Mouse (Mus musculus) cerebral cortex, adult 2 months (tissue): ENCODE data around the gene Pla2g2d.

ENCODE experiments used
- WGBS: fragments of 180-500 bp; shearing (Covaris S2); methylation state at CpG from one replicate; pipeline ENCODE4 v1.1.7; 2018; 5-methylcytosine and 5-hydroxymethylcytosine counted together

Pla2g2d gene

DNA sequence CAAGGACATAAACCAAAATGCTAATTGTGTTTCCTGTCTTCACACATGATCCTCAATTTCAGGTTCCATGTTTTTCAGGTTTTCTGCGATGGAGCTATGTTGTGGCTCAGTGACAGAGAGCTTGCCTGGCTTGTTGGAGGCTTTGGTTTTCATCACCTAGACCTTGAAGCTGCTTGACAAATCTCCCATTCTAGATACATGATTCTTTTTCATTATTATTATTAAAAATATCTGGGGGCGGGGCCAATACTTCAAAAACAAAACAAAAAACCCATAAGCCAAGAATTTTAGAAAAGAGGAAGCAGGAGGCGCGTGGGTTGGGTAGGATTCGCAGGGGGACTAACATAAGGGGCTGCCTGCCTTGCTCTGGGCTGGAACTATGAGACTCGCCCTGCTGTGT, at the start of gene Pla2g2d:
Pla2g2d (plus strand) TSS at position 301 of the 400 bp plus-strand sequence.
- 78% methylated on average over 6 of the region's 6 CpGs for WGBS

DNA sequence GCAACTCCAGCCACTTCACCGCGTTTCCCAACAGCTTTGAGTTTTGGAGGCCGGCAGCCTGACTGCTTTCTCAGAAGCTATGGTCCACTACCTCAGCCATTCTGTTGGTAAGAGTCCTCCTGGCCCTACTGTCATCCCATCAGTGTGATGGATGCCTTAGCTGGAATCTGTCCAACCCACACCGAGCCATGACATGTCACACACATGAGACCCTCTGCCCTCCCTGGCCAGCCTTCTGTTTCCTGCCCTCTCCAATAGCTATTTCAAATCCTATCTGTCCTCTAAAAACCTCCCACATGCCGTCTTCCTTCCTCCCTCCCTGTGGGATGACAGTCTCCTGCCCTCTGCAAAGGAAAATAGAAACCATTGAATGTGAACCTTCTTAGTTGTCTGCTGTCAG, 49.8 kb upstream of the Pla2g2d start:
- WGBS: 57% methylated on average over 5 of the region's 5 CpGs

DNA sequence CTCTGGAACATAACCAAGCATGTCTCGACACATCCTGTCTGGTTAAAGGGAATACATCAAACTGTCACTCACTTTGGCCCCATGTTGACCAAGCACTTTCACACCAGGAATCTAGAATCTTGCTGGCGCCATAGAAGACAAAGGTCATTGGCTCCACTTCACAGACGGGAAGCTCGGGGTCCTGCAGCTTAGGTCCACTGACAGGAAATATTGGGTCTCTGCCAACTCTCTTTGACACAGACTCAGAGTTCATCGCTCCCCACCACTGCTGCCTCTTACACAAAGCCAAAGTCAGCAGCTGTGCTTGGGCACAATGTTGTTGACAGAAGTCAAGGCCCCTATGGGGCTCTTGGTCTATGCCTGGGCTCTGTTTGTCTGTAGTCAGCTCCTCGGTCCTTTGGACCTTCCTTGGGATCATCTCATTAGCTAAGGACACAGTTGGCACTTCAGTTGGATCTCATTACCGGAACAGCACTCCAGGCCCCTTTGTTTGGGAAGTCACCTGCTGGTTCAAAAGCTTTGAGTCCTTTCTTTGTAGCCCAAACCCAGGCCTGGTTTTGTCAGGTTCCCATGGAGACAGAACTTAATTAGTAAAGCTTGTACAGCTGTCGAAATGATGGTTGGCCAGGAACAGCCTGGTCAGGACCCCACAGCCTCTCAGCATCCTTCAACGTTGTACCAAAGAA, 46.4 kb upstream of the Pla2g2d start:
- 52% methylated on average over 9 of the region's 9 CpGs for WGBS

DNA sequence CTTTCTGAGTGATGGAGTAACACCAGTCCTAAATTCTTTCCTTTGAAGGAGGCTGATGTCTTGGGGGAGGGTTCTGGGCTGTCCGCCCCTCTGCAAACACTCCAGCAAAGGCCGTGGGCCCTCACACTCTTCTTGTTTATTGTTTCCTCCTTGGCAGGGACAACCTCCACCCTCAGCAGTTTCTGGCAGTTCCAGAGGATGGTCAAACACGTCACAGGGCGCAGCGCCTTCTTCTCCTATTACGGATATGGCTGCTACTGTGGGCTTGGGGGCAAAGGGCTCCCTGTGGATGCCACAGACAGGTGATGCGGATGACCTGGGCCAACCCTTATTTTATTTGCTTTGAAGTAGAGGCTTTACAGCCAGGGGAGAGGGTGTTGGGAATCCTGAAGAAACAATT, 41.4 kb upstream of the Pla2g2d start:
- WGBS: 75% methylated on average over 7 of the region's 7 CpGs

DNA sequence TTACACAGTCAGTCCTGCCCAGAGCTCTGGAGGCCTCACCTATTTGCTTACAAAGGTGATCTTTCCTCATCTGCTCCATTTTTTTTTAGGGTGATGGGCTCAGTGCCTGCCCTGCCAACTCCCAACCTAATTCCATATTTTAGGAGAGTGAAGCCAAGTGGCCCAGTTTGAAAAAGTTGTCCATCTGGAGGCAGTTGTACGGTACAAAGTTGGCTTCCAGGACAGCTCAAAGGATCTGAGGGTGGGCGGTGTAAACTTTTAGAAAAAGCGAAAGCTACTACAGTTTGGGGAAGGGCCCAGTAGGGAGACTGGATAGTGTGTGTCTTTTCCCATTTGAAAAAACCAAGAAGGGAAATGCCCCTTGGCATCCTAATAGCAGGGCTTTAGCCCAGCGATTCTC, 40.7 kb upstream of the Pla2g2d start:
- 73% methylated on average over 4 of the region's 4 CpGs for WGBS

DNA sequence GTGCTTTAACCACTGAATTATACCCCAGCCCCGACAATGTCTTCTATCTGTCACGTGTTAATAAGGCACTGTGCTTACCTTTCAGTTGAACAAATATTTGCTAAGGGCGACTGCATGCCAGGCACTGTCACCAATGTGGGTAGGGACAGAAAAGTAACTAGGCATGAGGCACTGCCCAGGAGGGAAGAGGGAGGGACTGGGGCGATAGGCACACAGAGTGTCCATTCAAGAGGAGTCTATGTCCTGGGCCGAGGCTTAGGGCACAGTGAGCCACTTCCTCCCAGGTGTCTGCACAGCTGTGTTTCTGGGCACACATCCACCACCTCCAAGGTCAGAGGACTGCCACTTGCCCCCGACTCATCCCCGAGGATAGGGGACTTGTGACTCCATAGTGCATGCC, 38.5 kb upstream of the Pla2g2d start, which contains the start of gene Ubxn10:
Ubxn10 (minus strand) TSS at position 137 of the 400 bp plus-strand sequence.
- 70% methylated on average over 7 of the region's 7 CpGs for WGBS

DNA sequence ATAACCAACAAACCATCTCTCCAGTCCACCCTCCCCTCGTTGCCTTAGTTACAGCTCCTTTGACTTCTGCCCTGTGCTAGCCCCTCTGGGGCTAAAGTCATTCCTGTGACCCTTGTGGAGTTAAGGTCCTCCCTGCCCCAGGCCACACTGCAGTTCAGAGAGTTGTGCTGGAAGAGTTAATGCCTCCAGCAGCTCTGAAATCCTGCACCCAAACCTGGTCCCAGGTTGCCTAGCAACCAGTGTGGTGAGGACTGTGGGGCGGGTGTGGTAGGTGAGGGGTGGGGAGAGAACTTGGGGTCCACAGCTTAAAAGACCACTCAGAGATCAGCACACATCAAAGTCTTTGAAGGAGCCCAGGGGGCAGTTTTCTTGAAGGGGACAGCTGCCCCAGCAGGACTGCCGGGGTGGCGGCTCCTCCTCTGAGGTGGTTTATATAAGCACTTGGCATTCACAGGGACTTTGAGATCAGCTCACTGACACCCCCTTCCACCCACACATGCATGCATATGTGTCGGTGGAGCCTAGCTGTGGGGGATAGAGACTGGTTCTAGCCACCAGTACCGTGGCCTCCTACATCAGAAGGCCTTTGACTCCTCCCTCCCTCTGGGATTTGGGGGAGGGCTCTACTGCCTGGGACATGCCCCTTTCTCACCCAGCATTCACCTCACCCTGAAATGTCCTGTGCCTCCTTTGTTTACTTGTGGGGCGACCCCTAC, 36.2 kb upstream of the Pla2g2d start:
- 40% methylated on average over 7 of the region's 7 CpGs for WGBS

DNA sequence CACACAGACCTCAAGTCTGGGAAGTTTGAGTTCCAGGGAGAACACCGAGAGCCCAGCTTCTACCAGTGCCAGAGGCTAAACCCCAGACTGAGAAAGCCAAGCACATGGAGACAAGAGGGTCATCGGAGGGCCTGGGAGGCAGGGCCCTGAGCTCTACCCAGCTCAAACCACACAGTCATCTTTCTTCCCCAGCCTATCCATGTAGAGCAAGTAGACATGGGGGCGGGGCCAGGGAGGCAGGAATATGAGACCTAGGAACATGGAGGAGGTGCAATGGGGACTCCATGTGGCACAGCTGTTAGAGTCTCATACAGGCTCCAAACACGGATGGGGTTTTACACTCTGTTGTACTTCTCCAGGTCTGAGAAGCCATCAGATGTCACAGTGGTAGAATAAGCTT, 29.7 kb upstream of the Pla2g2d start:
- WGBS: 73% methylated on average over 4 of the region's 4 CpGs

DNA sequence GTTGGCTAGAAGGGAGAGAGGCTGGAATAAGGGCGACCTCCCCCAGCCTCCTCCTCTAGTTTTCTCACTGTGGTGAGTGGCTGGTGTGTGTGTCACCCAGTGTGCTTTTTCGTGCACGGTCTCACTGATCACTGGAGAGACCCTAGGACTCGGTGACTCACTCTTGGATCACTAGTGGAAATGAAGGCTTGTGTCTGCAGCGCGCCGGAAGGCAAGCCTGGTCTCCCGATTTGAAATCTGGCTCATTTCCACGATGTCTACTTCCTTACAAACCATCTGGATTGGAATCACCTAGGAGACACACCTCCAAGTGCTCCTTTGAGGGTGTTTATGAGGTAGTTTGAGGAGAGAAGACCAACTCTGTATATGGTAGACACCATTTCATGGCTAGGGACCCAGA, 28.7 kb upstream of the Pla2g2d start:
- 54% methylated on average over 9 of the region's 9 CpGs for WGBS

DNA sequence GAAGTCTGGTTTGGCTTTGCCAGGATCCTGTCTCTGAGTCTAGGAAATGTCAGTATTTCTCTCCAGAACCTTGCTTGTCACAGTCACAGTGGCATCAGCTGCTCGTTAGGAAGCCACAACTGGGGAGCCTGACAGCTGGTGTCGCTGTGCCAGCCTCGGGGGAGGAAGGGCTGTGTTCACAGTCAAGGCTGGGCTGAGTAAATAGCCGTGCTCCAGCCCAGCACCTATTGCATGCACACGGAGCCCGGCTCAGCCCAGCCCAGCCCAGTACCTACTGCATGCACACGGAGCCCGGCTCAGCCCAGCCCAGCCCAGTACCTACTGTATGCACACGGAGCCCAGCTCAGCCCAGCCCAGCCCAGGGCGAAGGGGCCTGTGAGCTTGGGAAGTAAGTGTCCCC, 27.7 kb upstream of the Pla2g2d start:
- 34% methylated on average over 10 of the region's 10 CpGs for WGBS

DNA sequence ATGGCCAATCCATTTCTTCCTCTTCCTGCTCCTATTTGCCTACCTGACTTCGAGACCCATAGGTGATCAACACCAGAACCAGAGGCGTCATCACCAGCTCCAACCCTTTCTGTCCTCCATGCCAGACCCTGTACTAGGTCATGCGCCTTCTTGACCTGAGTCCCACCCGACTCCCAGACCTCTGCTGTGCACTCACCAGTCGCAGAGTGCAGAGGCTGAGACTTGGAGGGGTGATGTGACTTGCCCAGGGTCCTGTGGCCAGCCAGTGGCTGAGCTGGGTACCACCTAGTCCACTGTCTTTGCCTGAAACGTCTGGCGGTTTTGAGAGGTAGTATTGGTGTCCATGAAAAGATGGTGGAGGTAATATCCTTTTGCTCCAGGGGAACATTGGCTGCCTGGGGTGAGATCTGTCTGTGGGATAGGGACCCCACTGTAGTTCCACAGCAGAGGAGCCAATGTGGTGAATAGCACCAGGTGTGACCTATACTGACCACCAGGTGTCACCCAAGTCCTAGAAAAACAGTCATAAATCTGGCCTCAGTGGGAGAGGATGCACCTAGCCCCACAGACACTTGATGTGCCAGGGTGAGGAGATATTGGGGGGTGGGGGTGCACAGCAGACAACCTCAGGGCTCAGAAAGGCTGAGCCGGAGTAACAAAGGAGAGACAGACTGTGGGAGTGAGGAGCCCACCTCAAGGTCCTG, 27.0 kb upstream of the Pla2g2d start:
- WGBS: 57% methylated on average over 8 of the region's 8 CpGs

DNA sequence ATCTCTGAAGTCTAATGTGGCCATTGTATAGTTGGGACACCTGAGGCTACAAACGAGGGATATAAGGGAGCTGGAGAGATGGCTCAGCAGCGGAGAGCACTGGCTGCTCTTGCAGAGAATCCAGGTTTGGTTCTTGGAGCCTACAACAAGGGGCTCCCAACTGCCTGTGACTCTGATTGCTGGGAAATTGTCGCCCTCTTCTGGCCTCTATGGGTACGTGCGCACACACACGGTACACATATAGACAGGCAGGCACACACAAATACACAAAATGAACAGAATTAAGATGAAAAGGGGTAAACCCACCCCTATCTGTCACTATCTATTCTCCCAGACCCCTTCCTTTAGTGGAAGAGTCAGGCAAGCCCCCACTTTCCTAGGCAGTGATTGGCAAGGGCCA, 22.9 kb upstream of the Pla2g2d start:
- WGBS: 94% methylated on average over 6 of the region's 6 CpGs

DNA sequence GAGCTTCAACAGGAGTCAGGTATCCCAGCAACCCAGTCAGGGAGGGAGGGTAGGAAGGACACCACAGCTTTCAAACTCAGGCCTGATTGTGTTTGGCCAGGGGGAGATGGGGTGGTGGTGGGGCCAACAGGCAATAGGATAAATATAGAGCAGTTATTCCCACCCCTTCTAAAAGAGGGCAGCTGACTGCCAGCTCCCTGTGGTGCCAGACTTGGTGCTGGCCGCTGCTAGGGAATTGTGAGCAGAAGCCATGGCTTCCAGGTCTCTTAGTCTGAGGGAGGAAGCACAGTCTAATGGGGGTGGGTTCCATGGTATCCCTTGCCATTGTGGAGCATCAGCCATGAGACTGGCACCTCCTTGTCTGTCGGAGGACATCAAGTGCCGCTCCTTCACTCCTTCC, 21.9 kb upstream of the Pla2g2d start:
- 88% methylated on average over 3 of the region's 3 CpGs for WGBS

DNA sequence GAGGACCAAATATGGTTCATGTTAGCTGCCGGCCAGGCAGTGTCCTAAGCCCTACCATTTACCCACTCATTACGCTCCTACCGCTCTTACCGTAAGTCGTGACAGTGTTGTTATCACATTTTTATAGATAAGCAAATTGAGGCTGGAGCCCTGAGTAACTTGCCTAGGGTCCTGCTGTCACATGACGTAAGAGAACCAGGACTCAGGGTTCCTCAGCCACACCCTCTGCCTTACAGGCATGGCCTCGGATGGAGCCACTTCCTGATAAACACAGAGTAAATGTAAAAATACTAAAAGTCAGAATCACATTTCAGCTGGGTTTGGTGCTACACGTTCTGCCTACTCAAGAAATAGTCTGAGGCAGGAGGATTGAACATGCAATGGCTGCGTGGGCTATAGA, 21.1 kb upstream of the Pla2g2d start:
- WGBS: 91% methylated on average over 9 of the region's 9 CpGs

DNA sequence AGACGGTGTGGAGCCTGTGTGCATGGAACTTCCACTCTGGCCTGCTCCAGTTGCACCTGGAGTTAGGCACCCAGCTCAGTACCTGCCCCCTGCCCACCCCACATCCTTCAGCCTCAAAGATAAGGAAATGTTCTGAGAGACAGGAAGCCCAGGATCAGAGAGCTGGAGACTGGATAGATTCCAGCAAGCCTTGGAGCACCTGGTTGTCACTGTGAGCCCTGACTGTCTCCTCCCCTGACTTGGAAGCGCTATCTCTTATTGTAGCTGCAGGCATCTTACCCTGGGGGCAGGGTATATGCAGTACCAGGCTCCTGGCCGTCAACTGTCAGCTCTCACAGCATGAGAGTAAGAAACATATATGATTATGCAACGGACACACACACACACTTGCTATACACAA, 20.1 kb upstream of the Pla2g2d start:
- WGBS: 47% methylated on average over 4 of the region's 4 CpGs

DNA sequence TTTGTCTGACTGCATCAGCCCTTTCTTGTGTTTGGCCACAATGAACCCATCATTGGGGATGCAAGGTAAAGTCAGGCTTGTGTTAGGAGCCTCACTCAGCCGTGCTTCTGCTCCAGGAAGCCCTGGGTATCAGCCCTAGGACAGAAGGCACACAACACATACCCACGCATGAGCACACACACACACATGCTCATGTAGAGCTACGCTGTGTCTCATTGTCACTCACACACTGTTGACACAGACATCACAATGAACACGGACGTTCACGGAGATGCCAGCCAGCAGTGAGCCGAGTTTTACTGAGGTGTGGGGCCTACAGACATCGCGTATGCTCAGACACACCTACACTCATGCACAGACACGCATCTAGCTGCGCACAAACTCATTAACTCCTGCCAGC, 19.6 kb upstream of the Pla2g2d start:
- 51% methylated on average over 11 of the region's 11 CpGs for WGBS

DNA sequence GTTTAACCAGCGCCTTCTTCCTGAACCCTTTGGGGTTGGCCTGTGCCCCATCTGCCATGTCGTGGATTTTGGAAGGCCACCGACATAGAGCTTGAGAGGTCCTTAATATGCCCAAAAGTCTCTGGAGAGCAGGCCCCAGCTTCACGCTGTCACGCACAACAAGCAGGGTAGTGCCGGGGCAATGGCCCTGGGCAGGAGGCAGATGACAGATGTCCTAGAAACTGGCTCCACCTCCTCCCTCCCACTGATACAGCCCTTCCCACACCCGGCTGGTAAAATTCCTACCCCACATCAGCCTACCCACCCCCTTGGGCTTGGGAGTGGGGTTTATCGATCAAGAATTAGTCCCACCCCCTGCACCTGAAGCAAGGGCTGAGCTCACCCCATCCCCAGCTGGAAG, 18.1 kb upstream of the Pla2g2d start, which contains the start of gene Pla2g2f:
Pla2g2f (minus strand) TSS at position 211 of the 400 bp plus-strand sequence.
- 91% methylated on average over 8 of the region's 8 CpGs for WGBS

DNA sequence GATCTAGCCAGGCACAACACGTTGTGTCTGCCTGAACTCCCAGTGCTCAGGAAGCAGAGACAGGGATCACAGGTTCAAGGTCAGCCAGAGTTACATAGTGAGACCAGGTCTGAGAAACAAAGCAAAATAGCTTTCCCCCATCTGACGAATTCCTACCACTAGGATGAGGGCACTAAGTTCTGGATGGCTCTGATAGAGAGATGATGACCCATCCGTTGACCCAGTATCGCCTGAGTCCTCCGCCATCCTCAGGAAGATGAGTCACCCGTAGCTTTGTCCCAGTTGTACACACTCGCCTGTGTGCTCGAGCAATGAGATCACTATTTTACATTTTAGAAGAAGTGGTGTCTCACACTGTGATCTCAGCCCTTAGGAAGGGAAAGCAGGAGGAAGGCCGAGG, 13.3 kb upstream of the Pla2g2d start:
- WGBS: 74% methylated on average over 9 of the region's 9 CpGs

DNA sequence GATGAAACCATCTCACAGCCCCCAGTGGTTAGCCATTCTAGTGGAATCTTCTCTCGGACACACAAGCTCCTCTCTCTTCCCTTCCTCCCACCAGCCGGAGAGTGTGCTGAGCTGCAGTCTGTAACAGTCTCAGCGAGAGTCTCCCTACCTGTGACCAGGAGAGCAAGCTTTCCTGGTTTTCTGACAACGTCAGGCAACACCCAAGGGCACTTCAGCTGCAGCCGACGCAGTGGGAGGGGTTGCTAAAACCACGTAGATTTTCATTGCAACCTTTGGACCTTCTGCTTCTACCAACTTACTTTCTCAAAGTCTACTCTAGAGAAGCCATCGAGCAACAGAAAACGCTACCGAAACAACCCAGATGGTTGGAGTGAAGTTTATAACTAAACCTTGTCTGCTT, 3.6 kb upstream of the Pla2g2d start:
- WGBS: 79% methylated on average over 10 of the region's 10 CpGs

DNA sequence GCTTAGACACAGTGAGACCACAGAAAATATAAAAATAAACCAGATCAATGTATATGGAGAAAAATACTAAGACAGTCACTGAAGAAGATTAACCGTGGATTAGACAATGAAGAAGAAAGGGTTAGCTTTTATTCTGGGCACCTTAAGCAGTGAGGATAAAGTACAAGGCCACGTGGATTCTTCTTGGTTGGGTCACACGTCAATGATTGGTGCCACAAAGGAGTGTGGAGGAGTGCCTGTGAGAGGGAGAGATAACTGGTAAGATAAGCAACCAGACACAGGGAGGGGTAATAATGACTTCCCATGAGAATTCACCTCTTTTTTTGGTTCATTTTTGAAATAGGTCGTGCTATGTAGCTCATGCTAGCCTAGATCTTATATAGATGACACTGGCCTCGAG, 3.1 kb upstream of the Pla2g2d start:
- WGBS: 72% methylated on average over 5 of the region's 5 CpGs

DNA sequence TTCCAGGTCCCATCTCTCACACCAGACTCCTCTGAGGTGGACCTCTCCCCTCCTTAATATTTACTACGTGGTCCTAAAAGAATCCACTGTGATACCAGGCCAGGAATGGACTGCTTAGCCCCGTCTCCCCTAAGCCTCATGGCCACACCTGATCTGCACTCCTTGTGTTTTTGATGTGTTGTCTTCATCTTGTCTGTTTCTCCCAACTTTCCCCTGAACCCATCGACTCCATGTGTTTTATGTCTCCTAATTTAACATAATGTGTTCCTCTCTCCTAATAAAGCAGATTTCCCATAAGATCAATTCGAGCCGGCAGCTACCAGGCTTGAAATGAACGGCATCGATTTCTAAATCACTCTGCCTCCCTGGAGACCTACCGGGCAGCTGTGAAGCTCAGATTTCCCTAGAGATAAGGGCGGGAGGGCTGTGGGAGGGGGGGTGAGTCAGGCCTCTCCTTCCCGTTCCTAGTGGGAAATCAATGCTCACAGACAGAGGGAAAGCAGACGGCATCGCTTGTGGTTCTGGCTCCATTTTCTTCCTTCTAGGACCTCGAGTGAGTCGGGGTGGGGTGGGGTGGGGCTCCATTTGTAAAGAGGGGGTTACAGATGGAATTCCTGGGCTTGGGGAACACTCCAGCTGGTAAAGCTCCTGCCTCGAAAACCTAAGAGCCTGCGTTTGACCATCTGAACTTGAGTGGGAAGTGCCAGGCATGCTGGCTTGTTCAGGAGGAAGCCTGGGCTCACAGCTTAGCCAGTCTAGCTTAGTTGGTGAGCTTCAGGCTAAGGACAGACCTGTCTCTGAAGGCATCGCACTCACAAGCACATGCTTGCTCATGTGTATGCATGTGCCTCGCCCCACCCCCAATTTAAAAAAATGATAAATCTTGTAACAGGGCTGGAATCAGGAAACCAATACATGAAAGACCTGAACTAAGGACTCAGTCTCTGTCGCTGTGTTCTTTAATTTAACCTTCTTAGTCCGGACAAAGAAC, 2.2 kb downstream of the Pla2g2d start:
- WGBS: 51% methylated on average over 20 of the region's 20 CpGs

DNA sequence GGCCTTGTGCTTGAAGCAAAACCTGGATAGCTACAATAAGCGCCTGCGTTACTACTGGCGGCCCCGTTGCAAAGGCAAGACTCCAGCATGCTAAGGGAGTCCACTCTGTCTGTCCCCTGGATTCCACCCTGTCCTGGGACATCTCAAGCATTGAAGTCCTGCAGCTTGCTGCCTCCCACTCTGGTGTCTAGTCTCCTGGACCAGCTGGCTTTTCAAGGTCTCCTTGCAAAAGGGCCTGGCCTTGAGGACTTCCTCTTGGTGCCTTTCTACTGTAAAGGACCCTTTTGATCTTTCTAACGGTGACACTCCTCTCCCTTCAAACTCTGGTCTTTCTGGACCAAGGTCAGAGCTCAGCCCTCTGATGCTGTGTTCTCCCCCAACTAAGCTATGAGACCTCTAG, 4.8 kb downstream of the Pla2g2d start:
- WGBS: 83% methylated on average over 5 of the region's 5 CpGs
